Mouse (Mus musculus) forebrain, embryonic 16.5 days (tissue): Measurements from ENCODE around the gene Tenm4. TPM values are rescaled to one million over a fixed set of nuclear protein-coding genes. Genes with fewer than 3 reads are reported as not detected.

Experiments
- ATAC-seq: fragments of 200-750 bp; cut with Nextera tagmentation; 2 replicates; pipeline ENCODE4 v1.8.0; 2017; ENCODE audit warnings: mild to moderate bottlenecking, moderate library complexity
- H3K27ac ChIP-seq: fragments of 300-500 bp; sonication (generic); 2 replicates; pipeline ENCODE4 v1.5.1; 2014; ENCODE audit warnings: low read length, control low read depth
- H3K27me3 ChIP-seq: fragments of 300-500 bp; sonication (generic); replicated peaks from 2 replicates; pipeline ENCODE4 v1.6.1; 2014; ENCODE audit warnings: low read length; ENCODE audit not compliant: control insufficient read depth, insufficient read depth
- H3K36me3 ChIP-seq: fragments of 300-500 bp; sonication (generic); 2 replicates; pipeline ENCODE4 v1.6.1; 2014; ENCODE audit not compliant: control insufficient read depth, insufficient read depth
- H3K4me1 ChIP-seq: fragments of 300-500 bp; sonication (generic); replicated peaks from 2 replicates; pipeline ENCODE4 v1.6.1; 2014; ENCODE audit warnings: low read length; ENCODE audit not compliant: control insufficient read depth, insufficient read depth
- H3K4me2 ChIP-seq: fragments of 300-500 bp; sonication (generic); 2 replicates; pipeline ENCODE4 v1.6.1; 2014; ENCODE audit warnings: mild to moderate bottlenecking, low read length, control low read depth
- H3K4me3 ChIP-seq: fragments of 300-500 bp; sonication (generic); replicated peaks from 2 replicates; pipeline ENCODE4 v1.5.1; 2014; ENCODE audit warnings: mild to moderate bottlenecking, low read length, control low read depth
- H3K9ac ChIP-seq: fragments of 300-500 bp; sonication (generic); replicated peaks from 2 replicates; pipeline ENCODE4 v1.6.1; 2014; ENCODE audit warnings: low read depth, low read length, control low read depth
- H3K9me3 ChIP-seq: fragments of 300-500 bp; sonication (generic); 2 replicates; pipeline ENCODE4 v1.6.1; 2016; ENCODE audit warnings: low read length; ENCODE audit not compliant: control insufficient read depth
- WGBS: fragments of 180-500 bp; shearing (Covaris S2); extraction: QIAGEN DNeasy Blood & Tissue Kit; methylation state at CpG from one replicate; pipeline ENCODE4 v1.1.7; 2014; 5-methylcytosine and 5-hydroxymethylcytosine counted together
- polyA plus RNA-seq: library from polyadenylated mRNA; unstranded; fragments of >200 nt; fragmentation: Nextera tagmentation; extraction: Ambion mirVana; gene quantifications from 2 replicates; pipeline ENCODE4 v1.2.1, GENCODE M21; 2015

Gene Tenm4
- polyA plus RNA-seq, 1 experiment from 2014 or later: 105 TPM

DNA sequence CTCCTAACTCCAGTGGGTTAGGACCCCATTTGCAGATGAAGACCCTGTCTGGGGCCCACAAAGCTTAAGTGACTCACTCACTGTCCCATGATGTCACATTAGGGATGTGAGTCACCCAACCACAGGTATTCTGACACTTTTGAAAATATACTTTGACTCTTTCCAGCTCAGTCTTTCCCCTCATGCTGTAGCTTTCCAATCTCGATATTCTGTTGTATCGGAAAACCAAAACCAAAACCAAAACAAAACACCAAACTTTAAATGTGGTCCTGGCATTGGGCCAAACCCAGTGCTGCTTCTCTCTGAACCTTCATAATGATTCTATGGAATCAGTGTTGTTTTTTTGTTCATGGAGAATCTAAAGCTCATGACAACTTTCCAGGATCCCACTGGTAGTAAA is 536.1 kb downstream of the Tenm4 start:
- H3K27me3 ChIP-seq: no peaks in the 10 kb centered on the region
- peaks cover 9% of the 10 kb centered on the region for H3K36me3 ChIP-seq
- no peaks in the 10 kb centered on the region for H3K9me3 ChIP-seq
- H3K9ac ChIP-seq: no peak overlapping the region
- no peaks in the 10 kb centered on the region; the same call in 1 of the 2 replicates for H3K4me1 ChIP-seq
- no peak overlapping the region for H3K27ac ChIP-seq
- no peak overlapping the region for H3K4me3 ChIP-seq
- WGBS: 93% methylated on average over 2 of the region's 2 CpGs
- no peak overlapping the region for H3K4me2 ChIP-seq
- no peak for ATAC-seq

DNA sequence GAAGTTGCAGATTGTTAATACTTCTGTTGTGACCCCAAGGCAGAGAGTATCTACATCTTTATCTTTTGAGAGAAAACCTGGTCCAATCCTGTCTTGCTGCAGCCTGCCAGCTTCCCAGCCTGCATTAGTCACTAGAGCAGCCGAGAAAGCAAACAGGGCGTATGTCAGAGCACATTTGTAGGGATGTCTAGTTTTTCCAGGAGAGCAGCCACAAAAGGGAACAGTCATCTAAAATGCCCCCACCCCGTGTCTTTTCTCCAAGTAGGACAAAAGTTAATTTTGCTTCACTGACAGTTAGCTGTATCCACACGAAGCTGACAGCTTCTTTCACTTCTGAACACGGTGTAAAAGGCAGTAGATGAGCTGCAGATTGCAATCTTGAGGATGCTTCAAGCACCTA is 537.0 kb downstream of the Tenm4 start:
- no peaks in the 10 kb centered on the region for H3K27me3 ChIP-seq
- no peaks in the 10 kb centered on the region for H3K9me3 ChIP-seq
- peaks cover 9% of the 10 kb centered on the region for H3K36me3 ChIP-seq
- H3K4me3 ChIP-seq: no peak overlapping the region
- H3K9ac ChIP-seq: no peak overlapping the region
- 71% methylated on average over 5 of the region's 5 CpGs for WGBS
- no peaks in the 10 kb centered on the region for H3K4me1 ChIP-seq
- ATAC-seq: no peak
- H3K4me2 ChIP-seq: no peak overlapping the region
- H3K27ac ChIP-seq: no peak overlapping the region

DNA sequence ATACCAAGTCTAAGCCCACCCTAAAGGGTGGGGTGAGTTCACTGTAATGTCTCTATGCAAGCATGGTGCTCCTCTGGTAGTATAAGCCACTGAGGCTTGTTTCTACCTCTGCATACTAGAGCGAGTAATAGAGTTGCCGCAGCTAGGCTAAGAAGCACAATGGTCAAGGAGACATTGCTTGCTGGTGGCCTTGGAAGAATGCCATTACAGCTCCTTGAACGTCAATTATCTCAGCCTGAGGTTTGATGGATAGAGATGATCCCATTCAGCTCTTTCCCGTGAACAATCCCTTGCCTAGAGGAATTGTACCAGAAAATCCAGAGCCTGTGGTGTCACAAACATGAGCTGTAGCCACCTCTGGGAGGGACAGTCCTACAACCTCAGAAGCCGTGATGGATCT is 537.5 kb downstream of the Tenm4 start:
- Histone ChIP-seq H3K9ac (no peak overlapping the region), H3K27ac (no peak overlapping the region), H3K4me3 (no peak overlapping the region), H3K36me3 (peaks cover 9% of the 10 kb centered on the region), H3K4me2 (no peak overlapping the region), H3K4me1 (no peaks in the 10 kb centered on the region), H3K27me3 (no peaks in the 10 kb centered on the region), H3K9me3 (no peaks in the 10 kb centered on the region)
- 50% methylated on average over 5 of the region's 5 CpGs for WGBS
- no peak for ATAC-seq

DNA sequence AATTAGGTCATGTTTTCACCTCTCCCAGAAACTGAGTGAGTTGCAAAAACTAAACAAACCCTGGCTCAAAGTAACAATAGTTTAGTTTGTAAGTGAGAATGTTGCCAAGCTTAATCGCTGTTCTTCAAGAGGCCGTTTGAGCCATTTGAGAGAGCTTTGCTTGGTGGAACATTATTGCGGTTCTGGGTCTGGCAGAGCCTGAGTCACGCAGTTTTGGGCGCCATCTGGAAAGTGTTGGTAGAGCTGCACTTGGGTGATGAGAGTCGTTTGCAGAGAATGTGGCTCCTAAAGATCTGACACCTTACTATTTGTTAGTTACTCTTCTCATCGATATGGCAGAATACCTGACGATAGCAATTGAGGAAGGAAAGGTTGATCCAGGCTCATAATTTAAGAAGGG is 537.9 kb downstream of the Tenm4 start:
- H3K4me1 ChIP-seq: no peaks in the 10 kb centered on the region
- no peak overlapping the region for H3K4me3 ChIP-seq
- H3K27me3 ChIP-seq: no peaks in the 10 kb centered on the region
- ATAC-seq: no peak
- WGBS: 79% methylated on average over 8 of the region's 8 CpGs
- no peak overlapping the region for H3K9ac ChIP-seq
- no peaks in the 10 kb centered on the region for H3K9me3 ChIP-seq
- peaks cover 9% of the 10 kb centered on the region for H3K36me3 ChIP-seq
- H3K27ac ChIP-seq: no peak overlapping the region
- H3K4me2 ChIP-seq: no peak overlapping the region

DNA sequence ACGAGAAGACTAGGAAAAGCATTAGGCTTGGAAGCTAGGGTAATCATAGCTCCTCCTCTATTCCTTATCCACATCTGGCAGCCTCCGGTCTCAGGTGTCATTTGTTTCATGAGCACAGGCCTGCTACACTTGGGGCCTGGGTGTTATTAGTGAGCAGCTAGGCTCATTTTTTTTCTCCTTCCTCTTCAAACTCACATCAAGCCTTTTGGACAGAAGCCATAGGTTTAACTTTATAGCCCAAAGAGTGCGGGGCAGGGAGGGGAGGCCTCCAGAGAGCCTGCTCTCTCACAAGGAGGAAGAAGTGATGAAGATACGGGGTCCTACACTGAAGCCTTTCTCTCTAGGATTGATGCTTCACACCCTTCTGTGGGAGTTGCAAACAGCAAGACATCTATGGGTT is 538.8 kb downstream of the Tenm4 start:
- 95% methylated on average over 4 of the region's 4 CpGs for WGBS
- Histone ChIP-seq H3K36me3 (peaks cover 9% of the 10 kb centered on the region), H3K4me3 (no peak overlapping the region), H3K27me3 (no peaks in the 10 kb centered on the region), H3K27ac (no peak overlapping the region), H3K9me3 (no peaks in the 10 kb centered on the region), H3K4me1 (no peaks in the 10 kb centered on the region), H3K4me2 (no peak overlapping the region), H3K9ac (no peak overlapping the region)
- ATAC-seq: no peak

DNA sequence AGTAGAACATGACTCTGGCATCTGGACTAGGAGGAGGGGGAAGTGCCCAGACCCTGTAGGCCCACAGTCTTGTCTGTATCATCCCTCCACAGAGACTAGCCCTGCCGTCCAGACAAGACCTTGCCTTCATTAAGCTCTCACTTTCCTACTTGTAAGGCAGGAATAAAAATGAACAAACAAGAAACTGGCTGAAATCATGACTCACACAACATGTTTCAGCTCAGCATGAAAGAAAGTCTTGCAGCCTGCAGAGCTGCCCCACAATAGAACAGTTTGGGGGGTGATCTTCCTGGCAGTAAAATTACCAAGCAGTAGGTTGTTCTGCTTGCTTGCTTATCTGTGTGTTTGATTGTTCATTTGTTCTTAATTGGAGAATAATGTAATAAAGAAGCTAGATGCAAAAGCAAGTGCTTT is 539.6 kb downstream of the Tenm4 start:
- H3K27me3 ChIP-seq: no peaks in the 10 kb centered on the region
- no peak for ATAC-seq
- WGBS: 52% methylated on average over 1 of the region's 1 CpGs

DNA sequence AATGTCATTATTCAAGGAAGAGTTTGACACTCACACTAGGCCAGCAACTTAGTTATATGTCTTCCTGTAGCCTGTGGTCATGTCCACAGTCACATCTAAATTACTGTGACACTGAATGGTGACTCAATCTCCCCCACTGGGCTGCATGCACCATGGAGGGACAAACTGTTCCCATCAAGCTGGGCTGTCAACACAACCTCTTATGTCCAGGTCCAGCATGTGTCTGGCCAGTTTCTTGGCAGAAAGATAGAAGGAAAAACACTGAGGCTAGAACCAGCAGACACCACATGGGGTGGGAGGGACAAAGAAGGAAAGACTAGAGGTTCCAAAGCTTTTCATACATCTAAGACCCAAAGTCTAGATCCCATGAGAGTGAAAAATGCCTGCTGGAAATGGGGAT is 541.8 kb downstream of the Tenm4 start:
- 0 out of 2 replicates have a peak, but pooled peaks cover 4% of the 10 kb centered on the region for H3K4me1 ChIP-seq
- H3K9me3 ChIP-seq: no peaks in the 10 kb centered on the region
- no peak overlapping the region for H3K4me2 ChIP-seq
- no peak overlapping the region for H3K27ac ChIP-seq
- H3K4me3 ChIP-seq: no peak overlapping the region
- H3K27me3 ChIP-seq: no peaks in the 10 kb centered on the region
- H3K9ac ChIP-seq: no peak overlapping the region
- no peaks in the 10 kb centered on the region for H3K36me3 ChIP-seq
- no peak for ATAC-seq

More for the DNA sequence above, 539.6 kb downstream of the Tenm4 start:
- Histone ChIP-seq H3K4me3 (no peak overlapping the region), H3K36me3 (peaks cover 5% of the 10 kb centered on the region; the same call in 1 of the 2 replicates), H3K4me1 (no peaks in the 10 kb centered on the region), H3K9me3 (no peaks in the 10 kb centered on the region), H3K9ac (no peak overlapping the region), H3K27ac (no peak overlapping the region), H3K4me2 (no peak overlapping the region)

DNA sequence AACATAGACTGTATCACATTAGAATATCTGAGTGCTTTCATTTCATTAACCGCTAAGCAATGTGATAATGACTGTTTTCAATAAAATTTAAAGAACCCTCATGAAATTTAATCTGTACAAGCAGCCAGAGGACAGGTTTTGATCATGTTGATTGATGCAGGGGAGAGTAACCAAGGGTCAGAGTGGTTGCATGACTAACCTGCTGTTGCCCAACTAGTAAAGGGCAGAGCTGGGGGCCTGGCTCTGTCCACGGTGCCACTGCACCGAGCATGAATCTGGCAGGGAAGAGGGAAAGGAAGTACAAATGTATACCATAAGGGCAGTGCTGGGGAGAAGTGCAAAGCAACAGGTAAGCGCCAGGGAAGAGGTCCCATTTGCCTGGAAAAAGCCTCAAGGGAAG is 545.9 kb downstream of the Tenm4 start:
- no peak for ATAC-seq
- Histone ChIP-seq H3K36me3 (no peaks in the 10 kb centered on the region), H3K9me3 (no peaks in the 10 kb centered on the region), H3K27me3 (no peaks in the 10 kb centered on the region), H3K4me1 (peaks cover 37% of the 10 kb centered on the region), H3K27ac (no peak overlapping the region), H3K4me2 (no peak overlapping the region), H3K4me3 (no peak overlapping the region), H3K9ac (no peak overlapping the region)
- whole genome bisulfite sequencing: 91% methylated on average over 4 of the region's 4 CpGs

DNA sequence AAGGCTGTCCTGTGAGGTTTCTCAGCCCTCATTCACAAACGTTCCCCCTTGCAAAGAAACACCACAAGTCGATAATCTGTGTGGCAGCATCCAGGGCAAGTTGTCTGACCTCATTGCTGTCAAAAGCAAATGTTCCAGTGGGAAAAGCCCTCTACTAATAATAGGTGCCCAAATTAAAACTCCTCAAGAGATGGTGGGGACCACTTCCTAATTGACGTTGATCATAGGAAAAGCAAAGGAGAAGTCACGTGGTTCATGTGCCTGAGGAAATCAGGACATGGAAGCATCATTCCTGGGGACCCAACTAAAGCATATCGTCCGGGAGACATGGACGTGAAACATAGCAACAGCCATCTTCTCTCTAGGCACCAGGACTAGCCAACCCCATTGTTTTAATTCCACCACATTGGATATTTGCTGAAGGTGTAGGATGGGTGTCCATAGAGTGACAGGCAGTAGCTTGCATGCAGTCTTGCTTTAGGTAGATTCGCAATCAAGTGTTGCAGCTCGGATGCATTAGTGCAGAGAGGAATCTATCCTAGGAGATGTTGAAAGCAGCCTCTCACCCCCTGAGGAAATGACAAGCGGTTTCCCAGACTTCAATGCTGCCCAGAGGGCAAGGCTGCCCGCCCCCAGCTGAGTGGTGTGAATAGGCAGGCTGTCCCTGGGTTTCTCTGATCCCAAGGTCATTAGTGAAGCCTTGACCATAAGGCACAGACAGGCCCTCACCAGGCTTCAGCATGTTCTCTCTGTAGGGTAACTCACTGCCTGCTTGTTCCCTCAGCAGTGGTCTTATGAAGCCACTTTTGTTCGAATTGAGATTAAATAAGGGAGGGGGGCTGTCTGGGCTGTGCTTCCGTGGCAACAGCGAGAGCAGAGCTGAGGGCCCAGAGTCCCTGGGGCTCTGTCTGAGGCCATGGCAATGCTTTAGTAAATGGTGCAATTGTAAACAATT is 547.4 kb downstream of the Tenm4 start:
- Histone ChIP-seq H3K9me3 (no peaks in the 10 kb centered on the region), H3K9ac (0 out of 2 replicates have a peak overlapping the region, but pooled peaks have one; percentile 20), H3K4me3 (no peak overlapping the region), H3K4me1 (peaks cover 37% of the 10 kb centered on the region), H3K36me3 (no peaks in the 10 kb centered on the region), H3K4me2 (no peak overlapping the region), H3K27ac (peak overlapping the region; percentile 77), H3K27me3 (no peaks in the 10 kb centered on the region)
- ATAC-seq: peak; percentile 87
- 18% methylated on average over 14 of the region's 14 CpGs for WGBS
